Mouse (Mus musculus) ES-E14 (cell line): ENCODE measurements at regions not wholly inside any gene's neighbourhood (a gene's known extent, or its start where the extent isn't known, plus 50 kb on each side); places are given as distances from the start of the nearest gene placed in this dataset.
"Not testable (repeated sequence)": the region's sequence is repeated elsewhere in the genome, so short reads cannot be mapped to it uniquely, and the experiment has no call there.

ENCODE experiments used
- DNase-seq: peaks from one replicate; pipeline ENCODE4 v3.0.0-alpha.2; 2013; ENCODE audit warnings: low read depth, low spot score
- H3K27ac ChIP-seq: 2 replicates; pipeline ENCODE4 v1.5.1; 2012; ENCODE audit warnings: low read depth, mild to moderate bottlenecking, low read length, moderate library complexity, mixed read lengths; ENCODE audit not compliant: poor library complexity, insufficient read depth, severe bottlenecking
- H3K36me3 ChIP-seq: 2 replicates; pipeline ENCODE4 v1.6.1; 2012; ENCODE audit warnings: mild to moderate bottlenecking, low read length, moderate library complexity, mixed read lengths; ENCODE audit not compliant: control insufficient read depth, poor library complexity, insufficient read depth, severe bottlenecking
- H3K4me1 ChIP-seq, 2 experiments: fragments of 150-350 bp in 1 of 2; sonication (generic) in 1 of 2; 2 replicates each; pipeline ENCODE4 v1.6.1; 2012; ENCODE audit warnings: low read length in 2 of 2, mild to moderate bottlenecking in 1 of 2, mixed read lengths in 1 of 2; ENCODE audit not compliant: control insufficient read depth in 2 of 2, insufficient read depth in 2 of 2, poor library complexity in 1 of 2
- H3K4me3 ChIP-seq, 2 experiments: fragments of 150-350 bp in 1 of 2; sonication (generic) in 1 of 2; 2 replicates each; pipeline ENCODE4 v1.5.1; 2012; ENCODE audit warnings: low read length in 2 of 2, low read depth in 1 of 2, mild to moderate bottlenecking in 1 of 2, mixed read lengths in 1 of 2; ENCODE audit not compliant: insufficient read depth in 1 of 2, poor library complexity in 1 of 2, severe bottlenecking in 1 of 2
- H3K9ac ChIP-seq: 2 replicates; pipeline ENCODE4 v1.6.1; 2012; ENCODE audit warnings: low read depth, mild to moderate bottlenecking, low read length, mixed read lengths; ENCODE audit not compliant: poor library complexity, insufficient read depth, severe bottlenecking
- H3K9me3 ChIP-seq: fragments of 150-350 bp; sonication (generic); 2 replicates; pipeline ENCODE4 v1.6.1; 2012; ENCODE audit warnings: low read depth, mild to moderate bottlenecking, low read length; ENCODE audit not compliant: control insufficient read depth, insufficient read depth
- CHD2 ChIP-seq: IDR thresholded peaks from 2 replicates; pipeline ENCODE4 v1.6.1; 2014; ENCODE audit warnings: mild to moderate bottlenecking, low read depth, low read length, inconsistent platforms
- HCFC1 ChIP-seq: IDR thresholded peaks from 2 replicates; pipeline ENCODE4 v1.6.1; 2012; ENCODE audit warnings: low read length, inconsistent platforms, borderline replicate concordance; ENCODE audit not compliant: insufficient read depth
- MAFK ChIP-seq: IDR thresholded peaks from 2 replicates; pipeline ENCODE4 v1.6.1; 2014; ENCODE audit warnings: mild to moderate bottlenecking, low read depth, low read length, inconsistent platforms; ENCODE audit not compliant: insufficient read depth
- ZC3H11A ChIP-seq: IDR thresholded peaks from 2 replicates; pipeline ENCODE4 v1.6.1; 2012; ENCODE audit warnings: low read depth, mild to moderate bottlenecking, inconsistent platforms, low read length, borderline replicate concordance
- ZNF384 ChIP-seq: IDR thresholded peaks from 2 replicates; pipeline ENCODE4 v1.6.1; 2012; ENCODE audit warnings: low read depth, low read length, inconsistent platforms
- in situ Hi-C, 2 experiments: fragments of 600-800 bp; cut with MboI; formaldehyde crosslinking; loops; one replicate each; pipeline ENCODE4 v1.15.1; 2025; ENCODE audit warnings: low sequenced_read_pairs in 2 of 2, inconsistent platforms in 1 of 2; ENCODE audit not compliant: unreplicated experiment in 2 of 2

DNA sequence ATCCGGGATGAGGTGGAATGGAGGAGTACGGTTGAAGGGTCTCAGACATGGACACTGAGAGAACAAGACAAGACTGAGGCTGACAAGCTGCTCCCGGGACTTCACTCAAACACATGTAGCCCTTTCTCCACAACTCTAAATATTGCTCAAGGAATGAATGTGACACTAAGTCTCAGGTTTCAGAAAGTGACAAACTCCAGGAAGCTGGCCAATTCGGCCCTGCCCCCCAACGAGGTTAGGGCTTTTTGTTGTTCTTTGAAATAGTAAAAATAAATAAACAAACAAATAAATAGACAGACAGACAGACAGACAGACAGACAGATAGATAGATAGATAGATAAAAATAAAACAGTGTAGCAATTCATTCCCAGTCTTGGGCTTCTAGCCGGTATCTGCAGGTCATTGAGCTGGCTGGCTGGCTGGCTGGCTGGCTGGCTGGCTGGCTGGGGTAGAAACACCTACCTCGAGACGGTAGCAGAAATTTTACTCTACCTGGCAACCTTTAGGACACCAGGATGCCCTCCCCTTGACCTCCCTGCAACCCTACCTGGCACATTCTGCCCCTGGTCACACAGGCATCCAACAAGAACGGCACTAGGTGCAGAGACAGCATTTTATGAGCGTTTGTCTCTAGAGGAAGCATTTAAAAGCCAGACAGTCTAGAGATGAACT, 119.6 kb upstream of the Dlg1 start:
- Histone ChIP-seq H3K27ac (no peak overlapping the region), H3K9ac (no peak overlapping the region), H3K4me1 (peaks cover 0 to 17% of the 10 kb centered on the region in 2 experiments; a peak in 2 of 4 replicates), H3K36me3 (no peaks in the 10 kb centered on the region), H3K9me3 (no peaks in the 10 kb centered on the region), H3K4me3 (no peak overlapping the region)
- in situ Hi-C loops, result no loop called here
- no peak for DNase-seq
- no peak for TF ChIP-seq ZNF384

DNA sequence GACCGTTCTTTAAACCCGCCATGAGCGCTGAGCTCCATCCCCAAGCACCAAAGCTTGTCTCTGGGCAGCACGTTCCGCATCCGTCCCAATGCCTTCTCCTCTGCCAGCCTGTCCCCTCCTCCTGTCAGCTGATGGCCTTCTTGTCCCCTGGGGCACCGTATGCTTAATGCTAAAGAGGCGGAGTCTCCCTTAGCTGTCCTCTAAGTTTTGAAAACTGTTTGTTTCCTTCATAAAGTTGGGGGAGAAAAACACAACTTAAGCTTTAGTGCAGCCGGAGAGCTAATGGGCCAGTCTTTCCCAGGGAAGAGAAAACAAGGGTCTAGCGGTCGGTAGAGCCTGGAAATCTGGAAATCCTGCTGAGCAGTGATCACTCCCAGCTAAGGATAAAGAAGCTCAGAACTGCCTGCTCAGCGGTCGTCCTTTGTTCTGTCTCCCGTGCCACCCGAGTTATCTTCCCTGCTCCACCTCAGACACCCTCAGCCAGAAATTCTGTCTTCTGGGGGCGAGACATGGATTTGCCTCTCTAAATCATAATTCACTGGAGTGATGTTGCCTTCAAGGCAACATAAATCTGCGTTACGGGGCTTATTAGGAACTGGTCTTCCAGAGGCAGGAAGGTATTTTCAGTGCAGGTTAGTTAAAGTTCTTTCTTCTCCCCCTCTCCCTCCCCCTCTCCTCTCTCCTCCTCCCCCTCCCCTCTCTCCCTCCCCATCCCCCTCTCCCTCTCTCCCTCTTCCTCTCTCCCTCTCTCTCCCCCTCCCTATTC, 117.0 kb upstream of the Dlg1 start:
- TF ChIP-seq MAFK (peak; percentile 34; the same call in 1 of the 2 replicates), HCFC1 (no peak)
- no peak overlapping the region; the same call in 1 of the 2 replicates for H3K27ac ChIP-seq
- in situ Hi-C loops, result no loop called here
- H3K4me1 ChIP-seq, result peaks cover 8 to 18% of the 10 kb centered on the region in 2 experiments
- H3K36me3 ChIP-seq, result no peaks in the 10 kb centered on the region
- no peak overlapping the region for H3K9ac ChIP-seq
- no peak for DNase-seq
- no peaks in the 10 kb centered on the region for H3K9me3 ChIP-seq
- peak overlapping the region; percentile 35 to 57; a peak in 3 of 4 replicates for H3K4me3 ChIP-seq

DNA sequence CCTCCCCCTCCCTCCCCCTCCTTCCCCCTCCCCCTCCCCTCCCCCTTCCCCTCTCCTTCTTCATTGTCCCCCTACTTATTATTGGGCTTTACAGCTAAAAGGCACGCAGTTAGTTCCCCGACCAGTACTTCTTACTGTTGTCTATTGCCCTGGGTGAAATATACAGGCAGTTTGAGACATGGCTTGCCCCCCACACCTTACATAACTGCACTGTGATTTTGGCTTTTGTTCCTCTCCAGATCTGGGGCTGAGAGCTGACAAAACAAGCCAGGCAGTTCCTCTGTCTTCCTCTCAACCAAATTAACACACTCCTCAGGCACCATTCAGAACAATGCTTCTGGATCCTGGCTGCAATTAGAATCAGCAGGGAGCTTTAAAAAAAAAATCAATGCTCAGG, 116.4 kb upstream of the Dlg1 start:
- no peak overlapping the region for H3K9ac ChIP-seq
- TF ChIP-seq ZNF384, result peak; percentile 74
- no peak for TF ChIP-seq CHD2
- TF ChIP-seq MAFK, result no peak
- no peak for TF ChIP-seq ZC3H11A
- H3K4me3 ChIP-seq, result no peak overlapping the region
- in situ Hi-C loops, result no loop called here
- peaks cover 10 to 22% of the 10 kb centered on the region in 2 experiments for H3K4me1 ChIP-seq
- H3K27ac ChIP-seq, result no peak overlapping the region; the same call in 1 of the 2 replicates
- DNase-seq, result no peak
- no peaks in the 10 kb centered on the region for H3K9me3 ChIP-seq
- H3K36me3 ChIP-seq, result no peaks in the 10 kb centered on the region

DNA sequence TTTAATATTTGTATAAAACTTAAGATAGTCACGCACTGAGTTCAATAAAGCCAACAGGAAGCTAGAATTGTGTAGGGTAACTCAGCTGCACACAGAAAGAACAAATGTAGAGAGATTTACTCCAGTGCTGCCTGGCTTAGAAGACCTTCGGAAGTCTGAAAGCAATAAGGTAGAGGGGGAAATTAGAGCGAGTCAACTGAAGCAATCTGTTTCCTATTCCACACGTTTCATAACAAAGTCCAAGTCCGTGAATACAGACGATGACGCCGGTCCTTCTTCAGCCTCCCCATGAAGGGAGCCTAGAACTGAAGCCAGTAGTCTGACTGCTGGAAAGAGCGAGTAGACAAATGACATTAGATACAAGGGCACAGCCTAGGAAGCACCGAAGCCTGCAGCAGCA, 115.9 kb upstream of the Dlg1 start:
- no peak for TF ChIP-seq ZNF384
- no peak for TF ChIP-seq CHD2
- no peak for TF ChIP-seq HCFC1
- no peak for TF ChIP-seq ZC3H11A
- no peak for TF ChIP-seq MAFK
- no peak overlapping the region for H3K27ac ChIP-seq
- no peaks in the 10 kb centered on the region for H3K36me3 ChIP-seq
- H3K4me1 ChIP-seq, result peaks cover 10 to 26% of the 10 kb centered on the region in 2 experiments
- no peaks in the 10 kb centered on the region for H3K9me3 ChIP-seq
- DNase-seq, result no peak
- H3K9ac ChIP-seq, result no peak overlapping the region
- in situ Hi-C loops, result no loop called here
- H3K4me3 ChIP-seq, result no peak overlapping the region

DNA sequence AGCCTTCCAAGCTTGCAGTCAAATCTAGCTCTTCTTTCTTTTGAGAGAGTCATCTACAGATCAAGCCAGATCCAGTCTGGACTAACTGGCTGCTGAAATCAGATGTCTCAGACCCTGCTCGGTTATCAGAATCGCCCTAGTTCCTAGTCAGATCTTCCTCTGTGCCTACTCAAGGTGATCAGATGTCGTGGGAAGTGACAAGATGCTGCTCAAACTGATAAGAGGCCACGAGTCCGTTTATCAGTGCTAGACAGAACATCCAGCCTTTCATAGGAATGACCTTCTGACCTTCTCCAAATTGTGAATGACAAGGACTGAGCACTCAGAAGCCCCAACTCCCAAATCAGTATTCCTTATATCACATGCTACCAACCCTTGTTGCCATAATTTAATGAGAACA, 113.3 kb upstream of the Dlg1 start:
- DNase-seq, result no peak
- in situ Hi-C loops, result no loop called here
- no peak overlapping the region for H3K9ac ChIP-seq

DNA sequence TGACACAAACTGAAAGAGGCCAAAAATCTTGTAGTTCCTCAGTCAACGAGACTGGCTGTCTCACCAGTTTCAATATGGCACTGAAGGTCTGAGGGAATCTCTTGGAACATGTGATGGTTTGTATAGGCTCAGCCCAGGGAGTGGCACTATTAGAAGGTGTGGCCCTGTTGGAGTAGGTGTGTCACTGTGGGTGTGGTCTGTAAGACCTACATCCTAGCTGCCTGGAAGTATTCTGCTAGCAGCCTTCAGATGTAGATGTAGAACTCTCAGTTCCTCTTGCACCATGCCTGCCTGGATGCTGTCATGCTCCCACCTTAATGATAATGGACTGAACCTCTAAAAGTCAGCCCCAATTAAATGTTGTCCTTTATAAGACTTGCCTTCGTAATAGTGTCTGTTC, 112.7 kb upstream of the Dlg1 start:
- H3K9me3 ChIP-seq, H3K27ac ChIP-seq, DNase-seq, in situ Hi-C loops, H3K4me3 ChIP-seq, H3K9ac ChIP-seq, H3K36me3 ChIP-seq: not testable (repeated sequence)
- peaks cover 10 to 16% of the 10 kb centered on the region in 2 experiments for H3K4me1 ChIP-seq

More for the DNA sequence above, 113.3 kb upstream of the Dlg1 start:
- no peak overlapping the region for H3K4me3 ChIP-seq
- H3K27ac ChIP-seq, result no peak overlapping the region
- H3K9me3 ChIP-seq, result no peaks in the 10 kb centered on the region
- TF ChIP-seq HCFC1 (no peak), ZC3H11A (no peak), MAFK (no peak), CHD2 (no peak), ZNF384 (no peak)
- H3K4me1 ChIP-seq, result peaks cover 10 to 21% of the 10 kb centered on the region in 2 experiments
- no peaks in the 10 kb centered on the region for H3K36me3 ChIP-seq
